Mouse (Mus musculus) megakaryocyte, embryonic 14.5 days (primary cell): ENCODE results near the gene Amd1. TPM values are rescaled to one million over a fixed set of nuclear protein-coding genes. Genes with fewer than 3 reads are reported as not detected.

Experiments used
- H3K27me3 ChIP-seq: replicated peaks from 2 replicates; pipeline ENCODE3; 2012; ENCODE audit warnings: inconsistent platforms
- H3K36me3 ChIP-seq: replicated peaks from 2 replicates; pipeline ENCODE3; 2012; ENCODE audit warnings: low read length, inconsistent platforms, mixed read lengths
- H3K4me1 ChIP-seq: 2 replicates; pipeline ENCODE4 v1.6.1; 2012; ENCODE audit warnings: inconsistent platforms
- H3K4me3 ChIP-seq: replicated peaks from 2 replicates; pipeline ENCODE3; 2012; ENCODE audit warnings: moderate library complexity, mild to moderate bottlenecking, inconsistent platforms
- H3K9me3 ChIP-seq: 2 replicates; pipeline ENCODE4 v1.6.1; 2012; ENCODE audit warnings: inconsistent platforms
- FLI1 ChIP-seq: IDR thresholded peaks from 2 replicates; pipeline ENCODE4 v1.6.1; 2012; ENCODE audit warnings: low read length, inconsistent platforms, mixed read lengths
- GATA1 ChIP-seq: IDR thresholded peaks from 3 replicates; pipeline ENCODE4 v1.6.1; 2012; ENCODE audit warnings: mixed read lengths, low read length, inconsistent platforms, borderline replicate concordance
- polyA plus RNA-seq: library from polyadenylated mRNA; stranded (reverse); fragments of >175 nt; gene quantifications from 2 replicates; pipeline ENCODE4 v1.2.3, GENCODE M21; 2012; ENCODE audit warnings: low replicate concordance; ENCODE audit not compliant: insufficient read depth

The Amd1 gene
- polyA plus RNA-seq, 1 experiment, result 10.4 TPM

DNA sequence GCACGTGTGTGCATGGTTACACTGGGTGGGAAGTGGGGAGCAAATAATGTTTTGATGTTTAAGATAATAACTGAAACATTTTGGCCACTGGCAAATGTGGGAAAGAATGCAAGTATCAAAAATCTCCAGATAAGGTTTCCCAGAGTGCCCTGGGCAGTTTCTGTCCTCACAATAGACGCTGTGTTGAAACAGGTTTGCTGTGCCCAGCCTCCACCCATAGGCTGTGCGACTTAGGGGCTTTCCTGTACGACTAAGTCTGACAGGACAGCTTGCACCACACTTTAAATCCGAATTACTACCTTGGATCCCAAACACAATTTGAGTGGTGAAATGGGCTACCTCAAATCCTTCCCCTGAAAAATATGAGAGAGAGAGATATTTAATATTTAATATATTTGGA is 23.7 kb downstream of the Amd1 start:
- no peak overlapping the region for H3K4me3 ChIP-seq
- H3K36me3 ChIP-seq, result peaks cover 18% of the 10 kb centered on the region
- peaks cover 83% of the 10 kb centered on the region for H3K4me1 ChIP-seq
- H3K9me3 ChIP-seq, result no peaks in the 10 kb centered on the region
- no peaks in the 10 kb centered on the region for H3K27me3 ChIP-seq
- no peak for TF ChIP-seq FLI1
- no peak for TF ChIP-seq GATA1

DNA sequence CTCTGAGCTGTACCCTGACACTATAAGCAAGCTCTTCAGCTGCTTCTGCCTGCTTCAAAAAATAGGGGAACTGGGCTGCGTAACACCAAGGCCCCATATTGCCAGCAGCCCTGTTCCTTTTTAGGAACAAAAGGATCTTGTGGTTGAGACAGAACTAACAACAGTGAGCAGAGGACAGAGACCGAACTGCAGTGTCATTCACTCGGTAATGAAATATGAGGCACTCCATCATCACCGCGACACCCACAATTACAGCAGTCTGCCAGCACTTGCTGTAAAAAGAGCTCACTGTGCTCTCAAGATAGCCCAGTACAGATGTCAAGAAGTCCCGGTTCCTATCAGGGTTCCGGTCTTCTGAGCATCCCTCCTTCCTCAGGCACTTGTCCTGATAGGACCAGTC is 26.0 kb downstream of the Amd1 start:
- peaks cover 77% of the 10 kb centered on the region for H3K4me1 ChIP-seq
- TF ChIP-seq GATA1 (peak; percentile 60; the same call in 2 of the 3 replicates), FLI1 (no peak)
- H3K36me3 ChIP-seq, result peaks cover 2% of the 10 kb centered on the region
- H3K9me3 ChIP-seq, result no peaks in the 10 kb centered on the region
- no peaks in the 10 kb centered on the region for H3K27me3 ChIP-seq
- peak overlapping the region; percentile 85 for H3K4me3 ChIP-seq

DNA sequence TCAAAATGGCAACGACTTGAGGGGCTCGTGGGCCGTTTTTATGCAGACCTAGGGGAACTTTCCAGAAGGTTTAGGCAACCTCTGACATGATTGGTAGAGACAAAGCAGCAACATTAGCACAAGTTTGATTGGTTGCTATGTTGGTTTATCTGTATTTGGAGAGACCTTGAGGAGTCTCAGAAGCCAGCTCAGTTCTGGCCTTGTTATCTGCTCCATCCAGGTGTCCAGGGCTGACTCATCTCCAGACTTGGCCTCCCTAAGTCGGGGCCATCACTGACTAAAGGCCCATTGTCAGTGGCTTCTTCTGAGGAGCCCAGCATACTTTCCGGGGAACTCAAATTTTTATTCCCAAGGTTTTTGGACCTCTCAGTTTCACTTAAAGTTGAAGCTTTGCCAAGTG is 28.0 kb downstream of the Amd1 start:
- TF ChIP-seq FLI1 (no peak), GATA1 (no peak)
- H3K36me3 ChIP-seq, result no peaks in the 10 kb centered on the region
- H3K9me3 ChIP-seq, result no peaks in the 10 kb centered on the region
- H3K4me1 ChIP-seq, result peaks cover 70% of the 10 kb centered on the region
- no peak overlapping the region for H3K4me3 ChIP-seq
- no peaks in the 10 kb centered on the region for H3K27me3 ChIP-seq

DNA sequence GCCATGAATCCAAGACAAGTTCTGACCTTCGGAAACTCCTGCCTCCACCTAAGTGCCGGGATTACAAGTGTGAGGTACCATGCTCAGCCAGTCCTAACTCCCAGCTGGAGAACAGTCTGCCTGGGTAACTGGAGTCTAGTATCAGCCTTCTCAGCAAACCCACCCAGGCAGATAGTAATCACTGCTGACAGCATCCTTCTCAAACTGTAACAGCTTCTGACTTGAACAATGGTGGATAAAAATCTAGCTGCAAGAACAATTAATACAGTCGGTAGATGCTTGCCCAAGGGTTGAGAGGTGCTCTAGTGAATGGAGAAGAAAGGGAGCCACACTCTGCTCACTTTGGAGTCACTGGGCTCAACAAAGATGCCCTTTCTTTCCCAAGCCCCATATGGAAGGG is 30.8 kb downstream of the Amd1 start:
- H3K36me3 ChIP-seq, result no peaks in the 10 kb centered on the region
- H3K4me1 ChIP-seq, result peaks cover 58% of the 10 kb centered on the region
- no peak overlapping the region for H3K4me3 ChIP-seq
- no peaks in the 10 kb centered on the region for H3K27me3 ChIP-seq
- H3K9me3 ChIP-seq, result no peaks in the 10 kb centered on the region
- TF ChIP-seq FLI1 (no peak), GATA1 (no peak)

DNA sequence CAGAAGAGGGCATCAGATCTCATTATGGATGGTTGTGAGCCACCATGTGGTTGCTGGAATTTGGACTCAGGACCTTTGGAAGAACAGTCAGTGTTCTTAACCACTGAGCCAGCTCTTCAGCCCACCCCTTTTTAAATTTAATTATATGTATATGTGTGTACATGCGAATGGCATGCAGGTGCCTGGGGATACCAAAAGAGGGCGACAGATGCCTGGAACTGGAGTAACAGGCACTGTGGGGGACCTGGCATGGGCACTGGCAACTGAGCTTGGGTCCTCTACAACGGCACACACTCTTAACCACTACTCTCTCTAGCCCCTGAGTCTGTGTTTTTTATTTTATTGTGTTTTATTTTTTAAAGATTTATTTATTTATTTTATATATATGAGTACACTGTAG is 37.1 kb downstream of the Amd1 start:
- Histone ChIP-seq H3K27me3 (no peaks in the 10 kb centered on the region), H3K9me3 (no peaks in the 10 kb centered on the region), H3K36me3 (no peaks in the 10 kb centered on the region), H3K4me1 (peaks cover 55% of the 10 kb centered on the region), H3K4me3 (no peak overlapping the region)
- no peak for TF ChIP-seq FLI1
- TF ChIP-seq GATA1, result no peak

DNA sequence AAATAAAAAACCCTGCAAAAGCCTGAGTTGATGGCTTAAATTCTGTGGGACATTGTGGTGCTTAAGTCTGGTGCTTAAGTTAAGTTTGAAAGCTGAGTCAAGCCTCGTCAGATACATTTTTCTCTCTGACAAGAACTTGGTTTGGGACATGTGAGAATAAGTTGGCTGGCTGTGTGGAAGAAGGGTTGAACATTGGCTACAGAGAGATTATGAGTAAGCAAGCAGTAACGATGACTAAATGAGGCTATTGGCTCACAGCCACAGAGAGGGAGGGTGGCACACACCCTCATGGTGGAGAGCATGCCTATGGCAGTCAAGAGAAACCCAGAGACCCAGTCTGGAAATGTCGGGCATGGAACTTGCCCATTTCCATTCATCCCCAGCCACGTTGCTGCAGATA is 38.3 kb downstream of the Amd1 start:
- TF ChIP-seq FLI1, result no peak
- no peak for TF ChIP-seq GATA1
- Histone ChIP-seq H3K9me3 (no peaks in the 10 kb centered on the region), H3K36me3 (no peaks in the 10 kb centered on the region), H3K4me3 (peak overlapping the region; percentile 38), H3K4me1 (peaks cover 56% of the 10 kb centered on the region), H3K27me3 (no peaks in the 10 kb centered on the region)

DNA sequence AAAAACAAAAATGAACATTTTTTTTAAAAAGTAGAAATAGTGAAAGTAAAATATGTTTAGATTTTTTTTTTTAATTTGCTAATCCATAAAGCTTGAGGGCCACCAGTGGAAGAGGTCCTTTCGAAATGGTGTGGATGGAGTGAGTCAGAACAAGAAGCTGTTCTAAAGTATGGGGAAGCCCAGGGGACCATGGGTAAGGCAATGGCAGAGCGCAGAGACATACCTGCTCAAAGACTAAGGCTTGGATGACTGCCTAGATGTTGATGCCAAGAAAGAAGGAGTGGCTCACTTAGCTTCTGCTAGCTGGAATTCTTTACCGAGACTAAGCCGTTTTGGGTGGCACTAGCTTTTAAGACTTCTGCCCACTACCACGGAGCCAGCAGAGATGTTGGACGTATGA is 39.8 kb downstream of the Amd1 start:
- no peaks in the 10 kb centered on the region for H3K27me3 ChIP-seq
- TF ChIP-seq FLI1 (no peak), GATA1 (no peak)

DNA sequence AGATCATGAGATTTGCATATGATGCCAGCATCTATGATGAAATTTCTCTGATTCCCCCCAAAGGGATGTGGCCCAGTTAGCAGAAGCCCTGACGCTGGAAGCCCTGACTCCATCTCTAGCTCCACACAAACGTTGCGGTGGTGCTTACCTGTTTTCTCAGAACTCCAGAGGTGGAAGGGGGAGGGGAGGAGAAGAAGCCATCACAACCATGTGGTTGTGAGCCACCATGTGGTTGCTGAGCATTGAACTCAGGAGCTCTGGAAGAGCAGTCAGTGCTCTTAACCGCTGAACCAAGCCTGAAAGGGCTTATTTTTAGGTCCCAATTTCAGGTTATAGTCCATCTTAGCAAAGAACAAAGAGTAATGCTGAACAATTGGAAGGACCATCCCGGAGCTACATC is 41.7 kb downstream of the Amd1 start:
- no peak for TF ChIP-seq FLI1
- TF ChIP-seq GATA1, result no peak
- H3K4me1 ChIP-seq, result peaks cover 60% of the 10 kb centered on the region
- no peaks in the 10 kb centered on the region for H3K9me3 ChIP-seq
- H3K4me3 ChIP-seq, result no peak overlapping the region
- H3K36me3 ChIP-seq, result peaks cover 6% of the 10 kb centered on the region
- no peaks in the 10 kb centered on the region for H3K27me3 ChIP-seq

More for the DNA sequence above, 39.8 kb downstream of the Amd1 start:
- no peaks in the 10 kb centered on the region for H3K9me3 ChIP-seq
- H3K4me1 ChIP-seq, result peaks cover 52% of the 10 kb centered on the region
- H3K4me3 ChIP-seq, result no peak overlapping the region
- H3K36me3 ChIP-seq, result no peaks in the 10 kb centered on the region

DNA sequence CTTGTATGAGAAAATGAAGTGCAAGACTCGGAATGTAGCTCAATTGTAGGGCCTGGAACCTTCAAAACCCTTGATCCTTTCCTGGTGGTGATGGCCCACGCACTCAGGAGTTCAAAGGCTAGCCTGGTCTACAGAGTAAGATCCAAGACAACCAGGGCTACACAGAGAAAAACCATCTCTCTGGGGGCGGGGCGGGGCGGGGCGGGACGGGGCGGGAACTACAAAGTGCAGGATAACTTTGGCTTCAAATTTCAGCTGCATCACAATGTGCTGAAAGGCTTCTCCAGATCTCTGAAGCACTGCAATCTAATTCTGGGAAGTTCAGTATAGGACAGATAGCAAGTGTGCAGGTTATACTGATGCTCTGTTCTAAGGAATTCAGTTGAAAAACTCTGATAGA is 42.4 kb downstream of the Amd1 start:
- Histone ChIP-seq H3K27me3 (no peaks in the 10 kb centered on the region), H3K4me1 (peaks cover 60% of the 10 kb centered on the region), H3K9me3 (no peaks in the 10 kb centered on the region), H3K36me3 (peaks cover 7% of the 10 kb centered on the region), H3K4me3 (peak overlapping the region; percentile 97)
- TF ChIP-seq FLI1 (no peak), GATA1 (no peak)

DNA sequence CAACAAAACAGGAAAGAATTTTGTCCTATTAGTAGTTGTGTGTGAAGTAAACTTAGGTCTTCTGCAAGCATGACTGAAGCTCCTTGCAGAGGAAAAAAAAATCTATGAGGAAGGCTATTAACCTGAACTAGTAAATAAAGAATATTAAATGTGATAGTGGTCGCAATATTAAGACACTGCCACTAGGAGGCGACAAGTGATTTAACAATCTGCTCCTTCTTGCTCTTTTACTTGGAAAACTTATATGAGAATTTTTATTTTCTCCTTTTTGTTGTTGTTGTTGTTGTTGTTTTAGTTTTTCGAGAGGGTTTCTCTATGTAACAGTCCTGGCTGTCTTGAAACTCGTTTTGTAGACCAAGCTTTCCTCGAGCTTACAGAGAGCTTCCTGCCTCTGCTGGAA is 43.0 kb downstream of the Amd1 start:
- H3K4me3 ChIP-seq, result peak overlapping the region; percentile 97
- no peaks in the 10 kb centered on the region for H3K9me3 ChIP-seq
- TF ChIP-seq FLI1 (no peak), GATA1 (no peak)
- H3K27me3 ChIP-seq, result no peaks in the 10 kb centered on the region
- peaks cover 59% of the 10 kb centered on the region for H3K4me1 ChIP-seq
- H3K36me3 ChIP-seq, result peaks cover 11% of the 10 kb centered on the region

DNA sequence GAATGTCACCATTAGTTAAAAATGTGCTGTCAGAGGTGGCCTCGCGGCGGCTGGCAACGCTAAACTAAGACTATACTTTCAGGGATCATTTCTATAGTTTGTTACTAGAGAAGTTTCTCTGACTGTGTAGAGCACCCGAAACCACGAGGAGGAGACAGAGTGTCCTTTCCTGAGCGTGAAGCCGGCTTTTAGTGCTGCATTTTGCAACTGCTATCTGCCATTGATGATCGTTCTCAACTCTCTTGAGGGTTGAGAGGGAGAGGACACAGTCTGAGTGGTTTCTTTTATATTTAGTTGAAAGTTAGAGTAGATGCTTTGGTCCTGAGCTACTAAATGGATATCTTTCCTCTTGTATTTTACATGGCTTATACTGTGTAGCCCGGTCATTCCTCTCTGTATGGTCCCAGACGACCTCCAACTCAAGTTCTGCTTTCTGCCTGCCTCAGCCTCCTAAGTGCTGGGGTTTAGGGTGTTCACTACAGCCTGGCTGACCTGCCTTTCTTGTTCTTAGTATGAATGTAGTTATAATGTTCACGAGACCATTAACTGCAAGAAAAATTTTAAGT is 43.5 kb downstream of the Amd1 start:
- no peak; the same call in 2 of the 3 replicates for TF ChIP-seq GATA1
- TF ChIP-seq FLI1, result no peak

More for the DNA sequence above, 43.5 kb downstream of the Amd1 start:
- Histone ChIP-seq H3K4me3 (peak overlapping the region; percentile 97), H3K27me3 (no peaks in the 10 kb centered on the region), H3K36me3 (peaks cover 16% of the 10 kb centered on the region), H3K9me3 (no peaks in the 10 kb centered on the region), H3K4me1 (peaks cover 54% of the 10 kb centered on the region)
